Mouse (Mus musculus) limb, embryonic 15.5 days (tissue): ENCODE data around the gene Rtn3. TPM values are rescaled to one million over a fixed set of nuclear protein-coding genes. Genes with fewer than 3 reads are reported as not detected.
"Not testable (repeated sequence)": the region's sequence is repeated elsewhere in the genome, so short reads cannot be mapped to it uniquely, and the experiment has no call there.

ENCODE experiments used
- ATAC-seq: fragments of 200-750 bp; cut with Nextera tagmentation; 2 replicates; pipeline ENCODE4 v1.8.0; 2017; ENCODE audit warnings: low read depth, moderate TSS enrichment; ENCODE audit not compliant: insufficient number of reproducible peaks, low FRiP score, low TSS enrichment
- H3K27ac ChIP-seq: fragments of 300-500 bp; sonication (generic); 2 replicates; pipeline ENCODE4 v1.5.1; 2015; ENCODE audit warnings: moderate library complexity, mild to moderate bottlenecking, inconsistent platforms
- H3K27me3 ChIP-seq: fragments of 300-500 bp; sonication (generic); 2 replicates; pipeline ENCODE4 v1.6.1; 2015; ENCODE audit warnings: inconsistent platforms
- H3K36me3 ChIP-seq: fragments of 300-500 bp; sonication (generic); 2 replicates; pipeline ENCODE4 v1.6.1; 2015; ENCODE audit warnings: inconsistent platforms
- H3K4me1 ChIP-seq: fragments of 300-500 bp; sonication (generic); 2 replicates; pipeline ENCODE4 v1.6.1; 2015; ENCODE audit warnings: inconsistent platforms
- H3K4me2 ChIP-seq: fragments of 300-500 bp; sonication (generic); 2 replicates; pipeline ENCODE4 v1.6.1; 2015; ENCODE audit warnings: mild to moderate bottlenecking, inconsistent platforms
- H3K4me3 ChIP-seq: fragments of 300-500 bp; sonication (generic); 2 replicates; pipeline ENCODE4 v1.5.1; 2015; ENCODE audit warnings: mild to moderate bottlenecking, inconsistent platforms
- H3K9ac ChIP-seq: fragments of 300-500 bp; sonication (generic); 2 replicates; pipeline ENCODE4 v1.6.1; 2015; ENCODE audit warnings: inconsistent platforms
- H3K9me3 ChIP-seq: fragments of 300-500 bp; sonication (generic); 2 replicates; pipeline ENCODE4 v1.6.1; 2016; ENCODE audit warnings: inconsistent platforms
- WGBS: fragments of 180-500 bp; shearing (Covaris S2); methylation state at CpG from one replicate; pipeline ENCODE4 v1.1.7; 2015; 5-methylcytosine and 5-hydroxymethylcytosine counted together
- polyA plus RNA-seq: library from polyadenylated mRNA; unstranded; fragments of >200 nt; fragmentation: Nextera tagmentation; extraction: Ambion mirVana; gene quantifications from 2 replicates; pipeline ENCODE4 v1.2.1, GENCODE M21; 2015

Rtn3 gene
- polyA plus RNA-seq, 1 experiment from 2014 or later, result 129 TPM

DNA sequence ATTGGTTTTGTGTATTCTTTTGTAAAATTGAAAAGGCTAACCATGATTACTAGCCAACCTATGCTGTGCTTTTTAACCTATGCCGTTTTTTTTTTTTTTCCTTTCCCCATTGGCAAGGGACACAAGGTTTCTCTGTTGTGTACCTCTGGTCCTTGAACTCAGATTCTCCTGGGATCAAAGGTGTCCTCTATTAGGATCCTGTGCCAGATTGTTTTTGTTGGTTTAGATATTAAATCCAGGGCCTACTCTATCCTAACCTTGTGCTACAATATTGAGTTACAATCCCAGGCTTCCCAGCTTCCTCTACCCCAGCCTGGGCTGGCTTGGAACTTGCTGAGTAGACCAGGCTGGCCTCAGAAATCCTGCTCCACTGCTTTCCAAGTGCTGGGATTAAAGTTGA is 17.6 kb upstream of the Rtn3 start:
- H3K36me3 ChIP-seq, result no peaks in the 10 kb centered on the region
- peaks cover under 1% of the 10 kb centered on the region; the same call in 1 of the 2 replicates for H3K4me1 ChIP-seq
- H3K9ac ChIP-seq, result no peak overlapping the region
- 84% methylated on average over 1 of the region's 1 CpGs for WGBS
- no peaks in the 10 kb centered on the region for H3K27me3 ChIP-seq
- H3K4me2 ChIP-seq, result no peak overlapping the region
- H3K4me3 ChIP-seq, result no peak overlapping the region
- H3K27ac ChIP-seq, result no peak overlapping the region
- no peaks in the 10 kb centered on the region for H3K9me3 ChIP-seq
- no peak for ATAC-seq

DNA sequence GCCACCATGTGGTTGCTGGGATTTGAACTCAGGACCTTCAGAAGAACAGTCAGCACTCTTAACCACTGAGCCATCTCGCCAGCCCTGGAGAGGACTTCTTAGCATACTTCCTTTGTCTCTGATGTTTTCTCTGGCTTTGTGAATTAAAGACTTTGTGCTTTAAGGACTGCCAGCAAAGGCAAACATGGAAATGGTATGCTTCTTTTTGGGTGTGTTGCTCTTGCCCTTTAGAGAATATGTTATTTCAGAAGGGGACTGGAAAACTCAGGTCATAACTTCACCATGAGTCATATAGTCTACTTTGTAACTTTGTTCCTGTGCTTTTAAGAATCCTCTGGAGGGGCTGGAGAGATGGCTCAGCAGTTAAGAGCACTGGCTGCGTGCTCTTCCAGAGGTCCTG is 15.7 kb upstream of the Rtn3 start:
- Histone ChIP-seq H3K27me3 (no peaks in the 10 kb centered on the region), H3K36me3 (no peaks in the 10 kb centered on the region), H3K9me3 (no peaks in the 10 kb centered on the region), H3K27ac (no peak overlapping the region), H3K4me2 (no peak overlapping the region), H3K9ac (no peak overlapping the region), H3K4me3 (no peak overlapping the region), H3K4me1 (peaks cover 4% of the 10 kb centered on the region; the same call in 1 of the 2 replicates)
- 84% methylated on average over 2 of the region's 2 CpGs for WGBS
- ATAC-seq, result no peak

DNA sequence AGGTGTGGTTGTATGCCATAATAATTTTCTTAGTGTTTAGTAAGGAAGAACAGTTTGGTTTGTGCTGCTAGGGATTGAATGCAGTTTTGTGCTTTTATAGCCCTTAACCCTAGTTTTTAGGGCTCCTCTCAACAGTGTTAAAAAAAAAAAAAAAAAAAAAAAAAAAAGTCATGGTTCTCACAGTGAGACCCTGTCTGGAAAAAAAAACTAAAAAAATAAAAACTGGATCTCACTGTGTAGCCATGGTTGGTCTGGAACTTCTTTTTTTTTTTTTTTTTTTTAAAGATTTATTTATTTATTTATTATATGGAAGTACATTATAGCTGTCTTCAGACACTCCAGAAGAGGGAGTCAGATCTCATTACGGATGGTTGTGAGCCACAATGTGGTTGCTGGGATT is 13.0 kb upstream of the Rtn3 start:
- not testable (repeated sequence) for H3K27ac ChIP-seq, H3K9me3 ChIP-seq, H3K9ac ChIP-seq, H3K27me3 ChIP-seq, H3K4me3 ChIP-seq, H3K4me1 ChIP-seq, H3K36me3 ChIP-seq, ATAC-seq
- 73% methylated on average over 1 of the region's 1 CpGs for WGBS
- peak overlapping the region; percentile 57; the same call in 1 of the 2 replicates for H3K4me2 ChIP-seq

DNA sequence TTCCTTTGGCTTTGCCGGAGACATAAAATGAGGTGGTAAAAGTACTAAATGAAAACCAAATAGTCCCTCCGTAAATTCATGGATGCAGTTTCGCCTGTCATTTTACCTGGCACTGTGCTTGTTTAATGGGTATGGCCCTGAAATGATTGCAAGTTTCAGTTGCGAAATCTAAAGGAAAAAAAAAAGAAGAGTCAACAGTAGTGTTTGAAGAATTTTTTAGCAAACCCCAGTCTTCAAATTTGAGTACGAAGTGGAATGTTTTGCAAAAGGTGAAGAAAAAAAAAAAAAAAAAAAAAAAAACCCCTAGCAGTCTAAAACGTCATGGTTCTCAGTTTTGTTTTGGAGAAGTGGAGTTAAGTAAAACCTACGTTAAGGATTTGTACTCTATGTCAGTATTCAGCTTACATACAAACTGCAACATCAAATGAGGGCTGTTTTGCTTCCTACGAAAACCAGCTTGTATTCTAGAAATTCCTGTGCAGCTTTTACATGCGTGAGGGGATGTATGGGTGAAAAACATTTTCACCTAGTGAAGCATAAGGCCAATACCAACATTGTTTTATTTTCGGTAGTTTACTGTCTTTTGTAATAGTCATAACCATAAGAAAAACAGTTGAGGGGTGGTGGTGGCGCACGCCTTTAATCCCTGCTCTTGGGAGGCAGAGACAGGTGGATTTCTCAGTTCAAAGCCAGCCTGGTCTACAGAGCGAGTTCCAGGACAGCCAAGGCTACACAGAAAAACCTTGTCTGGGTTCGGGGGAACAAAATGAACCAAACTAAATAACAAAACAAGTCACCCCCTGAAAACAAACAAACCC is 12.3 kb upstream of the Rtn3 start:
- H3K4me2 ChIP-seq, result peak overlapping the region; percentile 57
- no peaks in the 10 kb centered on the region for H3K27me3 ChIP-seq
- peak overlapping the region; percentile 99 for H3K27ac ChIP-seq
- H3K9me3 ChIP-seq, result no peaks in the 10 kb centered on the region
- H3K9ac ChIP-seq, result peak overlapping the region; percentile 86
- ATAC-seq, result no peak
- 28% methylated on average over 14 of the region's 14 CpGs for WGBS
- peak overlapping the region; percentile 79 for H3K4me3 ChIP-seq
- H3K36me3 ChIP-seq, result no peaks in the 10 kb centered on the region
- H3K4me1 ChIP-seq, result peaks cover 4% of the 10 kb centered on the region; the same call in 1 of the 2 replicates

DNA sequence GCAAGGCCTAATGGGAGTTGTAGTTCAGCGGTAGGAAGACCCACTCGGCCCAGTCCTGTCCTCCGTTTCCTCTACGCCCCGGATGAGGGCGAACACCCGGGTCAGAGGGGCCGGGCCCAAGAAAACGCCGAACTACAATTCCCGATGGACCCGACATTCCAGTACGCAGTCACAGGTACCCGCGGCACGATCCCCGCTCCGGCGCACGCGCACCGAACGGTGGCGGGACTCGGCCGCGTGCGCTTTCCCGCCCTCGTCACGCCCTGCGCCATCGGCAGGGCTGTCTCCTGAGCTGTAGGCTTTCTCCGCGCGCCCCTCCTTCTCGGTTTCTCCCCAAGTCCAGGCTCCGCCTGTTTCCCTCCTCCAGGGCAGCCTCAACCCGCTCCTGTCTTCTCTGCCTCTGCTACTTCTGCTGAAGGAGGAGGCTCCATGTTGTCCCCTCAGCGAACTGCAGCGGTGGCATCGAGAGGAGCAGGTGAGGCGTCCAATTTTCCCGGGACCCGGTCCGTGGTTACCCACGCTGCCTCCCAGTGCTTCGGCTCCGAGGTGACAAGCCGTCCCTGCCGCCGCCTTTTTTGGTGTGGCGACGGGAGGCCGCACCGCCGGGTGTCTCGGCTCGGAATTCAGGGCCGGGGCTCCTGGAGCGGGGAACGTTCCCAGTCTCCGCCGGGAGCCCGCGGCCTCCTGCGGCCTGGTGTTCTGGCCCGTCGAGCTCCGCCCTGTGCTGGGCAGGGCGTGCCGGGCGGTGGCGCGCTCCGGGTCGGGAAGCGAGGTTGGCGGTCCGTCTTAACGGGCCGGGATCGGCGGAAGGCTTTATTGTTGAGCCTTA is 11.3 kb upstream of the Rtn3 start:
- under 1% methylated on average over 84 of the region's 84 CpGs for WGBS
- Histone ChIP-seq H3K27ac (peak overlapping the region; percentile 99), H3K27me3 (no peaks in the 10 kb centered on the region), H3K9ac (peak overlapping the region; percentile 86), H3K4me1 (peaks cover 4% of the 10 kb centered on the region; the same call in 1 of the 2 replicates), H3K9me3 (no peaks in the 10 kb centered on the region), H3K36me3 (no peaks in the 10 kb centered on the region), H3K4me2 (peak overlapping the region; percentile 57), H3K4me3 (peak overlapping the region; percentile 79)
- ATAC-seq, result peak; percentile 95

DNA sequence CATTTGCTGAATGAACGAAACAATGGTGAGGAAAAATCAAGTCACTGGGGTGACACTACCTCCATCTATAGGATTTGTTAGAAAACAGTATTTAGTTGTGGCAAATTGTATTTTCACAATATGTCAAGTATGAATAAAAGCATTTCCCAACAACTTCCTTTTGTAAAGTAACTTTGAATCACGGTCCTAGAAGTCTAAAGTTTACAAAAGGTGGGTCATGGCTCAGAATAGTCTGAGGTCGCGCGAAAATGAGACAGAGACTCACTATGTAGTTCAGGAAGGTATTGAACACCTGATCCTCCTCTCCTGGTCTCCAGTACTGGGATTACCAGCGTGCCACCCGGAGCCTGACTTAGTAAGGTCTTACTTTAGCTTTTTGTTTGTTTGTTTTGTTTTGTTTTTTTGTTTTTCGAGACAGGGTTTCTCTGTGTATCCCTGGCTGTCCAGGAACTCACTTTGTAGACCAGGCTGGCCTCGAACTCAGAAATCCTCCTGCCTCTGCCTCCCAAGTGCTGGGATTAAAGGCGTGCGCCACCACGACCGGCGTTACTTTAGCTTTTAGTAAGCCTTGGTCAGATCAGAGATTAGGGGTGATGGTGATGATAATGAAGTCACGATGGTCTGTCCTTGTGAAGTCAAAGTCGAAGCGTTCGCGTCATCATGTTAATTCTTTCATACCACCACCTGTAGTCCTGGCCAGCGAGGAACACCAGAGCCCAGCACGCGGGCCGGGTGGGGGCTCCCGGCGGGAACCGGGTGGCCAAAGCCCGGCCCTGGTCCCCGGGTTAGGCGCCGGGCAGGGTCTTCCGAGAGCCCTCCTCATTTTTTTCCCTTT is 10.5 kb upstream of the Rtn3 start, which contains the start of gene Atl3:
Atl3 (plus strand) TSS at position 689 of the 835 bp plus-strand sequence.
- Histone ChIP-seq H3K4me3 (peak within 1 kb of the TSS; percentile 79), H3K9ac (peak within 1 kb of the TSS; percentile 86), H3K27ac (peak within 1 kb of the TSS; percentile 99), H3K36me3 (no peaks in the 10 kb centered on the region), H3K9me3 (no peaks in the 10 kb centered on the region), H3K27me3 (no peaks in the 10 kb centered on the region), H3K4me2 (peak within 1 kb of the TSS; percentile 57), H3K4me1 (peaks cover 4% of the 10 kb centered on the region; the same call in 1 of the 2 replicates)
- no peak for ATAC-seq
- 31% methylated on average over 31 of the region's 31 CpGs for whole genome bisulfite sequencing

DNA sequence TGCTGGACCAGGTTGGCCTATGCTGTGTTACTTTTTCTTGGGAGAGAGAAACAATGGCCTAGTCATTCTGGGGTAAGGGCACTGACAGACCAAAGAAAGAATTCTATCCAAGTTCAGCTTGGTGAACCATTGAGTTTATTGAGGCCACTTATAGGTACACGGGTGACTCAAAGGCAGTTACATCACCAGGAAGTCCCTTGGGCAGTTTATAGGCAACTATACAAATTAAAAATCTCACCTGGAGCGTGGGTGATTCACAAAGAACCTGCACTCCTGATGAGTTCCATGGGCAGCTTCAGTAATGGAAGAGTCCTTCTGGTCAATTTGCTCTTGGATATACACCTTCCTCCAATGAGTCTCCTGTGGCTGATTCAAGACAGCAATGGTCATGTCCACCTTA is 9.6 kb upstream of the Rtn3 start:
- H3K9me3 ChIP-seq, result no peaks in the 10 kb centered on the region
- no peak for ATAC-seq
- H3K4me2 ChIP-seq, result no peak overlapping the region
- no peaks in the 10 kb centered on the region for H3K36me3 ChIP-seq
- no peak overlapping the region for H3K9ac ChIP-seq
- peaks cover 4% of the 10 kb centered on the region; the same call in 1 of the 2 replicates for H3K4me1 ChIP-seq
- no peak overlapping the region for H3K27ac ChIP-seq
- 74% methylated on average over 2 of the region's 2 CpGs for WGBS
- H3K4me3 ChIP-seq, result no peak overlapping the region
- H3K27me3 ChIP-seq, result no peaks in the 10 kb centered on the region

DNA sequence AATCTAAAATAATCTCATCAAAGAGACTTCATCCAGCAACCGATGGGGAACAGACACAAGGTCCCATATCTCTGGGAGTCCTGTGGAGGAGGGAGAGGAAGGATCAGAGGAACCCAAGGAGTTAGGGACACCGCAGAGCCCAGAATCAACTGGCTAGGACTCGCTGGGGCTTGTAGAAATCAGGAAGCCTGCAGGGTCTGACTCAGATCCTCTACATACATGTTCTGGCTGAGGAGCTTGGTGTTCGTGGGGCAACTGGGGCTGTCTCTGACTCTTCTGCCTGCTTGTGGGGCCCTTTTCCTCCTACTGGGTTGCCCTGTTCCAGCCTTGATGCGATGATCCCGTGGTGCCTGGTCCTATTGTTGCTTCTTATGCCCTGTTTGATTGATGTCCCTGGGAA is 8.9 kb upstream of the Rtn3 start:
- 72% methylated on average over 6 of the region's 6 CpGs for WGBS
- no peak overlapping the region for H3K27ac ChIP-seq
- no peak for ATAC-seq

DNA sequence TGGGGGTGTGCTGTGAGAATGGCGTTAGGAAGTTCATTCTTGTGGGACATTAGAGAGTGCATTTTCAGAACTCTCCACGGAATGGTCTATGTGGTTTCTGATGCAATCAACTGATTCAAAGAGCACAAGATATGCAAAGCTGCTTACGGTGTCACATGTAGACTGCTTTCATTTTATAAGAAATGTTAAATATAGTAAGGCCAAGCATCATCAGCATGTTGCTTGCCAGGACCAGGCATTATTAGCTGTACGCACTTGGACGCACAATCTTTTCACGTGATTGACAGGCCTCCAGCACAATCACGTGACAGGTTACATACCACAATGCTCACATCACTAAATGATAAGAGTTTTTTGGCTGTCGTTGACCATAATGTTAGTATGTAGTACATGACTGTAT is 4.6 kb upstream of the Rtn3 start:
- Histone ChIP-seq H3K27ac (no peak overlapping the region), H3K9ac (no peak overlapping the region), H3K9me3 (no peaks in the 10 kb centered on the region), H3K36me3 (no peaks in the 10 kb centered on the region), H3K4me3 (no peak overlapping the region), H3K27me3 (no peaks in the 10 kb centered on the region), H3K4me1 (no peaks in the 10 kb centered on the region), H3K4me2 (no peak overlapping the region)
- WGBS, result 85% methylated on average over 8 of the region's 8 CpGs
- ATAC-seq, result no peak

More for the DNA sequence above, 8.9 kb upstream of the Rtn3 start:
- Histone ChIP-seq H3K4me3 (no peak overlapping the region), H3K9ac (no peak overlapping the region), H3K36me3 (no peaks in the 10 kb centered on the region), H3K27me3 (no peaks in the 10 kb centered on the region), H3K4me2 (no peak overlapping the region), H3K9me3 (no peaks in the 10 kb centered on the region), H3K4me1 (peaks cover 4% of the 10 kb centered on the region; the same call in 1 of the 2 replicates)

DNA sequence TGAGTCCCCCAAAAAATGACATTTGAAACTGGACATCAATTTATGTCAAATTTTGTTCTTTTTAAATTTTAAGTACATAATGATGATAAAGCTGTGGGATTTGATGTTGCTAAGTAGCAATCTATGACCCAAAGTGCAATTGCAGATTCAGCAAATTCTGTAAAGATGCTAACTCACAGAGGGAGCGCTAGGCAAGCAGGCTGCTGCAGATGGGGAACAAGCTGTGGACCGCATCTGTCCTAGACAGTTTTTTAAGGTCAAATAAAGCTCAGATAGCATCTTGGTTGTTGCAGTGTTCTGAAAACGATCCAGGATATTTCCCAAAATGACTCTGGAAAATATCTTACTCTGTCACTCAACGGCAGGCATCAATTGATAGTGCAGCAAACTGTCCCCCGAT is 995 bp upstream of the Rtn3 start:
- Histone ChIP-seq H3K36me3 (no peaks in the 10 kb centered on the region), H3K4me1 (peaks cover 8% of the 10 kb centered on the region; the same call in 1 of the 2 replicates), H3K4me3 (no peak overlapping the region), H3K27me3 (no peaks in the 10 kb centered on the region), H3K9ac (no peak overlapping the region), H3K9me3 (no peaks in the 10 kb centered on the region), H3K4me2 (peak overlapping the region; percentile 74), H3K27ac (peak overlapping the region; percentile 99; the same call in 1 of the 2 replicates)
- ATAC-seq, result no peak
- 63% methylated on average over 5 of the region's 5 CpGs for WGBS

DNA sequence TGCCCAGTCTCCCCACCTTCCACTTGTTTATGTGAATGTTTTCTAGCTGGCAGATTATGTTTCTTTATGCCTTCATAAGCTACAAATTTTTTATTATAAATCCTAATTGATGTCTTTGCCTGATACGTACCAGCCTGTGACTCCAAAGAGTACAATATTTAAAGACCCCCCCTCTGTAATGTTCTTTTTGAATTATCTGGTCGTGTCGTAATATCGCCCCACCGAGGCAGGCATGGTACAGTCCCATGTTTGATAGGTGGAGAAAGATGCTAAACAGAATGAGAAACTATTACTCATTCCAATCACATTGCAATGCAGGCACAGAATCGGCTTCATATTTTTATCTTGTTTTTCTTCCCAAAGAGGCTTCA is 416 bp upstream of the Rtn3 start:
- Histone ChIP-seq H3K4me2 (peak overlapping the region; percentile 74), H3K9me3 (no peaks in the 10 kb centered on the region), H3K27me3 (no peaks in the 10 kb centered on the region), H3K4me1 (peaks cover 8% of the 10 kb centered on the region; the same call in 1 of the 2 replicates), H3K4me3 (peak overlapping the region; percentile 99), H3K27ac (peak overlapping the region; percentile 99), H3K9ac (no peak overlapping the region), H3K36me3 (no peaks in the 10 kb centered on the region)
- 3% methylated on average over 6 of the region's 6 CpGs for WGBS
- peak; percentile 59; the same call in 1 of the 2 replicates for ATAC-seq
